Mouse (Mus musculus) MEL (cell line): ENCODE measurements around the gene Hist1h1e. TPM values are rescaled to one million over a fixed set of nuclear protein-coding genes. Genes with fewer than 3 reads are reported as not detected.
"Not testable (repeated sequence)": the region's sequence is repeated elsewhere in the genome, so short reads cannot be mapped to it uniquely, and the experiment has no call there.

Experiments used
- DNase-seq: peaks from one replicate; pipeline ENCODE4 v3.0.0; 2011; ENCODE audit warnings: low read depth, low spot score
- H3K27ac ChIP-seq: 2 replicates; pipeline ENCODE4 v1.5.1; 2012; ENCODE audit warnings: low read depth, mild to moderate bottlenecking, control low read depth, low read length, moderate library complexity; ENCODE audit not compliant: control insufficient read depth
- H3K27me3 ChIP-seq, 2 experiments: fragments of 150-350 bp in 1 of 2; sonication (generic) in 1 of 2; 2 replicates each; pipeline ENCODE4 v1.6.1; 2012; ENCODE audit warnings: low read length in 2 of 2, mild to moderate bottlenecking in 2 of 2, improper control_type of control experiment in 1 of 2, moderate library complexity in 1 of 2; ENCODE audit not compliant: insufficient read depth in 2 of 2, control insufficient read depth in 1 of 2
- H3K36me3 ChIP-seq, 2 experiments: 2 replicates each; pipeline ENCODE4 v1.6.1; 2012 to 2014; ENCODE audit warnings: low read length in 2 of 2, improper control_type of control experiment in 1 of 2, inconsistent platforms in 1 of 2, mild to moderate bottlenecking in 1 of 2; ENCODE audit not compliant: insufficient read depth in 2 of 2, control insufficient read depth in 1 of 2
- H3K4me1 ChIP-seq, 2 experiments: fragments of 150-350 bp in 1 of 2; sonication (generic) in 1 of 2; 2 replicates each; pipeline ENCODE4 v1.6.1; 2012; ENCODE audit warnings: low read length in 2 of 2, improper control_type of control experiment in 1 of 2, mild to moderate bottlenecking in 1 of 2; ENCODE audit not compliant: insufficient read depth in 2 of 2, control insufficient read depth in 1 of 2
- H3K4me3 ChIP-seq, 2 experiments: fragments of 150-350 bp in 1 of 2; sonication (generic) in 1 of 2; 2 replicates each; pipeline ENCODE4 v1.5.1; 2012; ENCODE audit warnings: low read depth in 2 of 2, low read length in 2 of 2, mild to moderate bottlenecking in 2 of 2, moderate library complexity in 2 of 2, control low read depth in 1 of 2, improper control_type of control experiment in 1 of 2; ENCODE audit not compliant: control insufficient read depth in 1 of 2, insufficient read depth in 1 of 2
- H3K79me2 ChIP-seq: 2 replicates; pipeline ENCODE4 v1.6.1; 2012; ENCODE audit warnings: mild to moderate bottlenecking, low read length, moderate library complexity; ENCODE audit not compliant: control insufficient read depth, poor library complexity, insufficient read depth
- H3K9ac ChIP-seq: 2 replicates; pipeline ENCODE4 v1.6.1; 2012; ENCODE audit warnings: low read depth, mild to moderate bottlenecking, control low read depth, low read length, moderate library complexity; ENCODE audit not compliant: control insufficient read depth, poor library complexity, severe bottlenecking
- H3K9me3 ChIP-seq: fragments of 150-350 bp; sonication (generic); replicated peaks from 2 replicates; pipeline ENCODE4 v1.6.1; 2012; ENCODE audit warnings: mild to moderate bottlenecking, low read length, improper control_type of control experiment, moderate library complexity; ENCODE audit not compliant: insufficient read depth
- BHLHE40 ChIP-seq: IDR thresholded peaks from 2 replicates; pipeline ENCODE4 v1.6.1; 2012; ENCODE audit warnings: low read depth, mild to moderate bottlenecking, inconsistent platforms, low read length, improper control_type of control experiment, borderline replicate concordance
- CHD1 ChIP-seq: IDR thresholded peaks from 2 replicates; pipeline ENCODE4 v1.6.1; 2012; ENCODE audit warnings: low read depth, mild to moderate bottlenecking, inconsistent platforms, low read length, improper control_type of control experiment
- E2F4 ChIP-seq: IDR thresholded peaks from 2 replicates; pipeline ENCODE4 v1.6.1; 2011; ENCODE audit warnings: low read depth, low read length, improper control_type of control experiment, borderline replicate concordance
- ELF1 ChIP-seq: IDR thresholded peaks from 2 replicates; pipeline ENCODE4 v1.6.1; 2014; ENCODE audit warnings: low read depth, mild to moderate bottlenecking, inconsistent platforms, low read length, improper control_type of control experiment, moderate library complexity
- EP300 ChIP-seq, 2 experiments: IDR thresholded peaks; 2 replicates each; pipeline ENCODE4 v1.6.1; 2011; ENCODE audit warnings: improper control_type of control experiment in 2 of 2, low read length in 2 of 2, low read depth in 1 of 2, mild to moderate bottlenecking in 1 of 2
- GABPA ChIP-seq: IDR thresholded peaks from 2 replicates; pipeline ENCODE4 v1.6.1; 2012; ENCODE audit warnings: low read depth, mild to moderate bottlenecking, inconsistent platforms, low read length, improper control_type of control experiment, moderate library complexity
- GATA1 ChIP-seq: IDR thresholded peaks from 2 replicates; pipeline ENCODE4 v1.6.1; 2011; ENCODE audit warnings: low read depth, low read length, improper control_type of control experiment
- HCFC1 ChIP-seq: IDR thresholded peaks from 2 replicates; pipeline ENCODE4 v1.6.1; 2012; ENCODE audit warnings: low read depth, mild to moderate bottlenecking, inconsistent platforms, low read length, improper control_type of control experiment, moderate library complexity
- KAT2A ChIP-seq: conservative IDR thresholded peaks from 2 replicates; pipeline ENCODE4 v1.6.1; 2012; ENCODE audit warnings: low read depth, low read length, improper control_type of control experiment, inconsistent platforms
- MAFK ChIP-seq: IDR thresholded peaks from 2 replicates; pipeline ENCODE4 v1.6.1; 2011; ENCODE audit warnings: low read depth, mild to moderate bottlenecking, low read length, improper control_type of control experiment, borderline replicate concordance
- MEF2A ChIP-seq: IDR thresholded peaks from 2 replicates; pipeline ENCODE4 v1.6.1; 2014; ENCODE audit warnings: low read depth, mild to moderate bottlenecking, inconsistent platforms, low read length, improper control_type of control experiment; ENCODE audit not compliant: poor library complexity, insufficient replicate concordance, severe bottlenecking; ENCODE audit errors: extremely low read depth
- MXI1 ChIP-seq: IDR thresholded peaks from 2 replicates; pipeline ENCODE4 v1.6.1; 2011; ENCODE audit warnings: mild to moderate bottlenecking, low read depth, low read length, improper control_type of control experiment
- MYB ChIP-seq: IDR thresholded peaks from 2 replicates; pipeline ENCODE4 v1.6.1; 2011; ENCODE audit warnings: mild to moderate bottlenecking, low read depth, low read length, improper control_type of control experiment
- NELFE ChIP-seq: IDR thresholded peaks from 2 replicates; pipeline ENCODE4 v1.6.1; 2011; ENCODE audit warnings: low read depth, low read length, improper control_type of control experiment
- NRF1 ChIP-seq: IDR thresholded peaks from 2 replicates; pipeline ENCODE4 v1.6.1; 2014; ENCODE audit warnings: low read depth, mild to moderate bottlenecking, inconsistent platforms, low read length, improper control_type of control experiment, moderate library complexity; ENCODE audit not compliant: poor library complexity, insufficient read depth, severe bottlenecking
- POLR2A ChIP-seq, 2 experiments: IDR thresholded peaks; 2 replicates each; pipeline ENCODE4 v1.6.1; 2011 to 2012; ENCODE audit warnings: low read length in 2 of 2, mild to moderate bottlenecking in 2 of 2, control low read depth in 1 of 2, improper control_type of control experiment in 1 of 2, low read depth in 1 of 2, moderate library complexity in 1 of 2; ENCODE audit not compliant: control insufficient read depth in 1 of 2, insufficient read depth in 1 of 2, poor library complexity in 1 of 2
- POLR2AphosphoS2 ChIP-seq: IDR thresholded peaks from 2 replicates; pipeline ENCODE4 v1.6.1; 2011; ENCODE audit warnings: low read length, improper control_type of control experiment
- POLR2AphosphoS5 ChIP-seq: IDR thresholded peaks from 2 replicates; pipeline ENCODE4 v1.6.1; 2012; ENCODE audit warnings: low read depth, borderline replicate concordance, mild to moderate bottlenecking, inconsistent platforms, low read length, moderate library complexity, mixed read lengths
- RAD21 ChIP-seq: IDR thresholded peaks from 2 replicates; pipeline ENCODE4 v1.6.1; 2011; ENCODE audit warnings: mild to moderate bottlenecking, low read depth, low read length, improper control_type of control experiment
- RCOR1 ChIP-seq: IDR thresholded peaks from 2 replicates; pipeline ENCODE4 v1.6.1; 2012; ENCODE audit warnings: low read depth, mild to moderate bottlenecking, inconsistent platforms, low read length, improper control_type of control experiment
- SIN3A ChIP-seq: IDR thresholded peaks from 2 replicates; pipeline ENCODE4 v1.6.1; 2012; ENCODE audit warnings: low read length, improper control_type of control experiment, inconsistent platforms
- TAL1 ChIP-seq: IDR thresholded peaks from 2 replicates; pipeline ENCODE4 v1.6.1; 2012; ENCODE audit warnings: mild to moderate bottlenecking, inconsistent platforms, low read length, moderate library complexity, mixed read lengths
- TBP ChIP-seq: IDR thresholded peaks from 2 replicates; pipeline ENCODE4 v1.8.0; 2011; ENCODE audit warnings: low read depth, low read length, improper control_type of control experiment
- TCF12 ChIP-seq: IDR thresholded peaks from 2 replicates; pipeline ENCODE4 v1.6.1; 2014; ENCODE audit warnings: low read depth, mild to moderate bottlenecking, inconsistent platforms, low read length, improper control_type of control experiment, moderate library complexity
- UBTF ChIP-seq: IDR thresholded peaks from 2 replicates; pipeline ENCODE4 v1.6.1; 2012; ENCODE audit warnings: low read depth, mild to moderate bottlenecking, inconsistent platforms, low read length, improper control_type of control experiment, moderate library complexity, borderline replicate concordance; ENCODE audit not compliant: insufficient read depth
- USF2 ChIP-seq, 2 experiments: IDR thresholded peaks; 2 replicates each; pipeline ENCODE4 v1.6.1; 2011 to 2012; ENCODE audit warnings: improper control_type of control experiment in 2 of 2, low read length in 2 of 2, borderline replicate concordance in 1 of 2, inconsistent platforms in 1 of 2, low read depth in 1 of 2, mild to moderate bottlenecking in 1 of 2; ENCODE audit not compliant: insufficient read depth in 1 of 2
- ZMIZ1 ChIP-seq: IDR thresholded peaks from 2 replicates; pipeline ENCODE4 v1.6.1; 2012; ENCODE audit warnings: low read depth, mild to moderate bottlenecking, inconsistent platforms, low read length, improper control_type of control experiment, moderate library complexity
- polyA plus RNA-seq, 2 experiments: library from polyadenylated mRNA; stranded (reverse) in 1 of 2; unstranded in 1 of 2; fragments of >175 nt in 1 of 2; fragments of >200 nt in 1 of 2; gene quantifications; 2 replicates each; pipeline versions ENCODE4 v1.2.1 to v1.2.4; 2012; ENCODE audit warnings: low replicate concordance in 2 of 2, low read depth in 1 of 2; ENCODE audit not compliant: insufficient read length in 2 of 2, insufficient read depth in 1 of 2, missing spikeins in 1 of 2
- total RNA-seq: library from RNA; depleted of rRNA; stranded (reverse); fragments of 300-350 nt; gene quantifications from 2 replicates; pipeline ENCODE4 v1.2.3, GENCODE M21; 2012; rRNA removed

Hist1h1e gene
- total RNA-seq, result 268 and 340 TPM in 2 replicates
- polyA plus RNA-seq, result 1 to 10 TPM in 1 of 2 experiments, not detected in 1; 1.6 TPM

DNA sequence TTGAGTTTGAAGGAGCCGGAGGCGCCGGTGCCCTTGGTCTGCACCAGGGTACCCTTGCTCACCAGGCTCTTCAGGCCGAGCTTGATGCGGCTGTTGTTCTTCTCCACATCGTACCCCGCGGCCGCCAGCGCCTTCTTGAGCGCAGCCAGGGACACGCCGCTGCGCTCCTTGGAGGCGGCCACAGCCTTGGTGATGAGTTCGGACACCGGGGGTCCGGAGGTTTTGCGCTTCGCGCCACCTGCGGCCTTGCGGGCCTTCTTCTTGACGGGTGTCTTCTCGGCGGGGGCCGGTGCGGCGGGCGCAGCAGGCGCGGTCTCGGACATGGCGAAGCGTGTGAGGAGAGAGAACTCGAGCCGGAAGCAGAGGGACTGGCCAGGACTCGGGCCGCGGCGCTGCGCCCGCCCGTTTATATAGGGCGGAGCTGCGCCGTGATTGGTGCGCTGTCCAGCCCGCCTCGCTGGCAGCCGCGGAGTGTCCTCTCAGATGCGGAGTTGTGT is at the start of gene Hist1h1e:
Hist1h1e (minus strand) TSS at position 384 of the 497 bp plus-strand sequence.
- H3K79me2 ChIP-seq, H3K36me3 ChIP-seq, H3K4me1 ChIP-seq, H3K9me3 ChIP-seq, H3K27me3 ChIP-seq: not testable (repeated sequence)
- TF ChIP-seq EP300 (IDR thresholded peaks at IDR 0.05; ENCODE audit: low read depth in 1 of 2, low read length in 2 of 2), result 0 out of 4 replicates have a peak, but pooled peaks of 1 of the 2 experiments have one; percentile 32
- peak; percentile 88 for TF ChIP-seq TCF12
- TF ChIP-seq E2F4, result peak; percentile 44; the same call in 1 of the 2 replicates
- TF ChIP-seq HCFC1, result peak; percentile 63; the same call in 1 of the 2 replicates
- TF ChIP-seq ZMIZ1, result peak; percentile 100
- TF ChIP-seq POLR2AphosphoS2, result peak; percentile 86; the same call in 1 of the 2 replicates
- peak; percentile 79 to 82; a peak in 3 of 4 replicates for TF ChIP-seq POLR2A (IDR thresholded peaks at IDR 0.05; ENCODE audit: control insufficient read depth in 1 of 2, insufficient read depth in 1 of 2, low read depth in 1 of 2, low read length in 2 of 2, poor library complexity in 1 of 2)
- TF ChIP-seq MXI1, result peak; percentile 9
- TF ChIP-seq CHD1, result peak; percentile 26; the same call in 1 of the 2 replicates
- peak; percentile 11; the same call in 1 of the 2 replicates for TF ChIP-seq UBTF
- peak; percentile 46; the same call in 1 of the 2 replicates for TF ChIP-seq ELF1
- TF ChIP-seq POLR2AphosphoS5, result 0 out of 2 replicates have a peak, but pooled peaks have one; percentile 76
- TF ChIP-seq SIN3A, result peak; percentile 62; the same call in 1 of the 2 replicates
- TF ChIP-seq TBP, result peak; percentile 99
- TF ChIP-seq NELFE, result peak; percentile 99
- Histone ChIP-seq H3K4me3 (peak within 1 kb of the TSS; percentile 49 to 52), H3K9ac (peak within 1 kb of the TSS; percentile 88), H3K27ac (peak within 1 kb of the TSS; percentile 95)
- DNase-seq, result peak; percentile 90

DNA sequence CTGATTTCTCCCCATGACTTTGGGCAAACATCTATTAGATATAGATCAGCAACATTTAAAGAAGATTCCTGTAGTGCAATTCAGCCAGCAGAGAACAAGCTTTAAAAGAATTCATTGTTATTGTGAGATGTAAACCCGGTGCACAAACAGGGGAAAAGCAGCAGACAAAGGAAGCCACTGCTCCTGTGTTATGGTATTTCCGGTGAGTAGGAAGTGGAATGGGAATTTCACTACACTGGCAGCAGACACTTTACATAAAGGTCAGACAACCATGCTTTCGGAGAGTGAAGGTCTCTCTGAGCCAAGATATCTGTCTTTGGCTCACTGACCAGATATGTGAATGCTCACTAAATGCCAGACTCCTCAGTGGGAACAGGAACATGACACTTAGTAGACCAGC is 40.2 kb upstream of the Hist1h1e start:
- H3K9ac ChIP-seq, result no peak overlapping the region
- H3K9me3 ChIP-seq, result no peaks in the 10 kb centered on the region
- no peaks in the 10 kb centered on the region for H3K36me3 ChIP-seq
- TF ChIP-seq EP300 (IDR thresholded peaks at IDR 0.05; ENCODE audit: low read depth in 1 of 2, low read length in 2 of 2), result no peak
- no peak for TF ChIP-seq NRF1
- TF ChIP-seq BHLHE40, result no peak
- TF ChIP-seq MEF2A, result no peak
- TF ChIP-seq TAL1, result no peak
- TF ChIP-seq RAD21, result no peak
- TF ChIP-seq MYB, result no peak
- TF ChIP-seq USF2 (IDR thresholded peaks at IDR 0.05; ENCODE audit: borderline replicate concordance in 1 of 2, insufficient read depth in 1 of 2, low read depth in 1 of 2, low read length in 2 of 2), result no peak
- TF ChIP-seq TCF12, result no peak
- no peak for TF ChIP-seq GATA1
- no peak for TF ChIP-seq KAT2A
- TF ChIP-seq RCOR1, result no peak
- no peak for TF ChIP-seq MAFK
- no peak for TF ChIP-seq MXI1
- no peak for TF ChIP-seq GABPA
- no peak for TF ChIP-seq ELF1
- H3K27me3 ChIP-seq, result peaks cover 4 to 5% of the 10 kb centered on the region in 2 experiments
- H3K27ac ChIP-seq, result no peak overlapping the region
- H3K4me3 ChIP-seq, result no peak overlapping the region
- H3K79me2 ChIP-seq, result no peaks in the 10 kb centered on the region
- no peak for DNase-seq
- no peaks in the 10 kb centered on the region for H3K4me1 ChIP-seq
